Mouse (Mus musculus): ENCODE measurements at regions not wholly inside any gene's neighbourhood (a gene's known extent, or its start where the extent isn't known, plus 50 kb on each side); places are given as distances from the start of the nearest gene placed in this dataset.
"Not testable (repeated sequence)": the region's sequence is repeated elsewhere in the genome, so short reads cannot be mapped to it uniquely, and the experiment has no call there.

DNA sequence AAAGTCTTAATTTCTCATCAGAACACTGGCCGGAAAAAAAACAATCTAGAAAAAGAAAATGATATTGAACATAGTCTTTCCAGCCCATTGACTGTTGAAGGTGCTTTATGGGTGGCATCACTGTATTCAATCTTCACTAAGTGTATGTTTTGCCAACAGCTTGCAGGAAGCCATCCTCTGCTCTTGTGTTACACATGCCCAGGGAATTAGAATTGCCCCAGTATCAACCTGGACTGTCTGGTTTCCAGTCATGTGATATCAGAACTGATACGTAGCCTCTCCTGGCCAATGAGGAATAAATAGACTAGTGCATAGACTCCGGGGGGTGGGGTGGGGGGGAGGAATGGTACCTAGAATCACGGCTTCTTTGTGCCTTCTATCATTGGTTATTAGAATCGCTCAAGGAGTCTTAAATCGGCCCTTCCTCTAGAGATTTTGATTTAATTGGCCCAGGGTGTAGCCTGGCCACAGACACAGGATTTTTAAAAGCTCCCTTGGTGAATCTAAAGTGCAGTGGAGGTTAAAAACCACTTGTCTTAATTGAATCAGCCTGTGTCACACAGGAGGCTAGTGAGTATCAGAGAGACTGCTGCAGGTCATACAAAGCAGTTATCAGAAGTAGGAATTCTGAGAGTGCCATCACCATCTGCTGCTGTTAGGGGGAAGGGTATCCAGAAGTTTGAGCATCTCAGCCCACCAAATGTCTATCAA, 218.0 kb upstream of the Klf3 start:
- DNase-seq (ENCODE audit: low read depth, low spot score), result no peak

DNA sequence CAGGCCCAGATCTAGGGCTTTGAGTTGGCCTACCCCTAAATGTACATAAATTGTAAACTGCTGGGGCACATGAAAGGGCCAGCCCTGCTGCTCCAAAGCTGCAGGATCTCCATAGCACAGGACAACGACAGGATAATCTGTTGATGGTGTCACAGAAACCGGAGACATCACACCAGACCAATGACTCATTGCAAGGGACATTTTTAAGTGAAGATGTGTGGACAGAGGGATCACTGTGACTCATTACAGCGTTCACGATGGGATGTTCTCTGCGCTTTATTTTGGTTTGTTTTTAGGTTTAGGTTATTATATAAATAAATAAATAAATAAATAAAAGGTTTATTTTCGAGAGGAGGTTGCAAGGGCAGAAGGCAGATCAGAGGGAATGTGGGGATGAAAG, 216.9 kb upstream of the Klf3 start:
- no peak for DNase-seq (ENCODE audit: low read depth, low spot score)

DNA sequence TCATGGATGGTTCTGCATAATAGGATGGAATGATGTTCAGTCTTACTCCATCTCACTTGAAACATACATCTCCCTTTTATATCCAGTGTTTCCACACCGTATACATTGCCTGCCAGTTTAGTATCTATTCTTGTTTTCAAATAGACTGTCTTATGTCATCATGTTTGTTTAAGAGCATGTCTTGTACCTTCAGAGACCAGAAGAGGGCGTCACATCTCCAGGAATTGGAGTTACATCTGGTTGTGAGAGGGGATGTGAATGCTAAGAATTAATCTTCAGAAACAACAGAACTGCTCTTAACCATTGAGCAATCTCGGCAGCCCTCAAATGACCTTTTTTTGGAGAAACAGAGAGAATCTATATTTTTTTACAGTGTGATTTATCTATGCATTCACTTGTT, 216.3 kb upstream of the Klf3 start:
- no peak for DNase-seq (ENCODE audit: low read depth, low spot score)

DNA sequence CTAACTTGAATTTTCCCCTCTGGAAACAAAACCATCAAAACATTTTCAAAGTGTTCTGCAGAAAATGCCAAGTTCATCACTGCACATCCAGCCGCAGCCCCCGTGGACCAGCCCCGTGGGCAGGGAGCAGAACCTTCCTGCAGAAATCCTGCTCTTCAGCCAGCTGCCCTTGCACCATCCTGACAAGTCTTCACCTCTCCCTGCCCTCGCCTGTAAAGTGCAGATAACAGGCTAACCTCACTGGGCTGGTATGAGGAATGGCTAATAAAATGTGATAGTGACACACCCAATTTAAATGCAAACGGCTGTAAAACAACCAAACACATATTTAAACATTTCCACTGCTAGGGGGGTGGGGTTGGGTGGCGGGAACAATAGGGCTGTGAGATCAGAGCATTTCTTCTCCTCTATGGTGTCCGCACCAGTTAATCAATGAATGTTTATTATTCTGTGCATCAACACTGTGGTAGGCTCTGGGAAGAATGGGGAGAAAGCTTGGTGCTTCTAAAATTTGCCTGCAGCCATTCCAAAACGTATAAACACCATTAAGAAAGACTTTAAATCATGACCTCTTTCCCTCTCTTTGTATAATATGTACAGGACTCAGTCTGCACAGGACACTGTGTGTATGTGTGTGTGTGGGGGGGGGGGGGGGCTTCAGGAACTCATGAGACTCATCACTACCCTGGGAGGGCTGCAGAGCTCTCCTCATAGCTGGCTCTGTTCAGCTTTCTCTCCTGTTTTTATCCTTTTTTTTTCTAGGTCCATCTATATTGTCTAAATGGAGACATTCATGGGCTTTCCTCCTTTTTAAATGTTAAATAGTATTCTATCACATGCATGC, 215.1 kb upstream of the Klf3 start:
- no peak for DNase-seq (ENCODE audit: low read depth, low spot score)

DNA sequence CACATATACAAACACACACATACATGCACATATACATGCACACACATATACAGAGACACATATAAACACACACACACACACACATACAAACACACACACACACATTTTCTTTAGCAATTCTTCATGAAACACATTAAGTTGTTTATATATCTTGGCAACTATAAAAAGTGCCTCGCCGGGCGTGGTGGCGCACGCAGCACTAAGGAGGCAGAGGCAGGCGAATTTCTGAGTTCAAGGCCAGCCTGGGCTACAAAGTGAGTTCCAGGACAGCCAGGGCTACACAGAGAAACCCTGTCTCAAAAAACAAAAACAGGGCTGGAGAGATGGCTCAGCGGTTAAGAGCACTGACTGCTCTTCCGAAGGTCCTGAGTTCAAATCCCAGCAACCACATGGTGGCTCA, 214.4 kb upstream of the Klf3 start:
- not testable (repeated sequence) for DNase-seq (ENCODE audit: low read depth, low spot score)

DNA sequence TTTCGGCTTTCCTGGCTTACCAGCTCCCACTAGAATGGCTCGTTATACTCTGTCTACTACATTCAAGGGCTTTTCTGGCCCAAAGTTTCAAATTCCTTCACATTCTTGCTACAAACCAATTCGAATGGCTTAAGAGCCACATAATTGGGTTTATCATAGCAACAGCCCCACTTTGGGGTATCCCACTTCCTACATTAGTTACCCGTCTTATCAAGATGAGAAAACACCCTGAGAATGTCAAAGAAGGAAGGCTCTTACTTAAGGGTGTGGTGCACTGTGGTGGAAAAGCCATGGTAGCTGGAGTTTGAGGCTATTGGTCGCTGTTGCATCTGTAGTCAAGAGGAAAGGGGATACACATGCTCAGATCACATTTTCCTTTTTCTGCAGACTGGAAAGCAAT, 213.2 kb upstream of the Klf3 start:
- no peak for DNase-seq (ENCODE audit: low read depth, low spot score)

DNA sequence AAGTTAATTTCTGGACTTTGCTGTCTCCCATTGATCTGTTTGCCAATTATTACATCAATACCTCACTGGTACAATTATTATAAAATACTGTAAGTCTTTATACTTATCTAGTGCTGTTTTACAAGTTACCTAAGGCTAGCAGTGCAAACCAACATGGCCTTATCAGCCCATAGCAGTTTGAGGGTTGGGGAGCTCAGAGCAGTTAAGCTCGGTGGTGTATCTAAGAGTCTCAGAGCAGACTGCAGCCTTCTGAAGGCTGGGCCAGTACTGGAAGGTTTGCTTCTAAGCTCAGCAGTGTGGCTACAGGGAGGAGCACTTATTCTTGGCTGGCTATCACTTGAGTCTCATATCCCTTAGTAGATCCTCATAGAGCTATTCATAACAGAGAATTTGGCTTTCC, 212.4 kb upstream of the Klf3 start:
- DNase-seq (ENCODE audit: low read depth, low spot score), result no peak

DNA sequence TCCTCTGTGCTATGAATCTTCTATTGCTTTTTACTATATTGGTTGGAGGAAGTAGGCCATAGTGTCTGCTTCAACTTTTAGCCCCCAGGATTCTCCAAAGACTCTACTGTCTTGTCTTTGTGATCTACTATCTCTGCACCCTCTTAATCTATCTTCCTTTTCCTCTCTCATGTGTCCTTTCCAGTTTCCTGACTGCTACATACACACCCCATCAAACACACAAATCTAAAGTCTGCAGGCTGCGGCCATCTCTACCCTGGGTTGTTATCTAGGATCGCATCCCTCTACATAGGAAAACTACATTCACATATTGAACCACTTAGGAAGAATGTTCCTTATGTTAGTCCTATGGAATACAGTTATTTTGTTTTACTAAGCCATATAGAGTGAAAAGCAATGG, 211.4 kb upstream of the Klf3 start:
- DNase-seq (ENCODE audit: low read depth, low spot score), result no peak

DNA sequence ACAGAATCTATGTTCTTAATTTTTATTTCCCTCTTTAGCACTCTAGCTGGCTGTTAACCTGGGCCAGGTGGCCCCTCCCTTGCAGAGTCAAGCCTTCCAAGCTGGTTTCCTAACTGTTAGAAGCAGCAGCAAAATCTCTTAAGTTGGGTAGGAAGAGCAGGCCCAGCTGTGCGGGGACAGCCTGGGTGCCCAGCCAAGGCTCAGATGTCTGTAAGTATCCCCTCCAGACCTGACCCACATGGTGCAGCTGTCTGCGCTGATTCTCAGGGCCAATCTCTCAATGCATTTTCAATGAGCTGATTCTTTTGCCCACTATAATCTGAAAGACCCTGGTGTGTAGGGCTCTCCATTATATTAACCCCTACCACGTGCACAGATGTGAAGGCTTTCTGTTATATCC, 208.0 kb upstream of the Klf3 start:
- peak; percentile 53 for DNase-seq (ENCODE audit: low read depth, low spot score)

DNA sequence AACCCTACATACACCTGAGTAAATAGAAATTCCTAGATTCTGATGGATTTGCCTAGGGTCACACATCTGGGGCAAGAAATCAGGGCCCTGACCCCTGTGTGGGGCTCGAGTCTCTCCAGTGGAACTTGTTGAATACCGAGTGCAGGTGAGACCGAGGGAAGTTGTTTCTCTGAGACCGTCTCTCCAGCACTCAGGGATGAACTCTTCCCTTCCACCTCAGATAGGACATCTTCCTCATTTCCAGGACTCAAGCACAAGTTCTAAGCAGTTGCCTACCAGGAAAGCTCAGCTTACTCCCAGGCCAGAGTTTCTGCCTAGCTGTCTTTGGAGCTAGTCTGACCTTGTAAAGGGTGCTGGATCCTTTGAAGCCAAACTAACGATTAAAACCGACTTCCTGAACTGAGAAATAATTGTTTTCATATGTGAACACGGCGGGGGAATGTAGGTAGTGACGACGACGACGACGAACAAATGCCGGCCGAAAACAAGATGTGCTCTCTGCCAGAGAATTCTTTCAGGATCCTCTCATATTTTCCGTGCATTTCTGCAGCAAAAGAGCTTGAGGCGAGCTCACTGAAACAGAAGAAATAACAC, 207.3 kb upstream of the Klf3 start:
- DNase-seq (ENCODE audit: low read depth, low spot score), result peak; percentile 57

DNA sequence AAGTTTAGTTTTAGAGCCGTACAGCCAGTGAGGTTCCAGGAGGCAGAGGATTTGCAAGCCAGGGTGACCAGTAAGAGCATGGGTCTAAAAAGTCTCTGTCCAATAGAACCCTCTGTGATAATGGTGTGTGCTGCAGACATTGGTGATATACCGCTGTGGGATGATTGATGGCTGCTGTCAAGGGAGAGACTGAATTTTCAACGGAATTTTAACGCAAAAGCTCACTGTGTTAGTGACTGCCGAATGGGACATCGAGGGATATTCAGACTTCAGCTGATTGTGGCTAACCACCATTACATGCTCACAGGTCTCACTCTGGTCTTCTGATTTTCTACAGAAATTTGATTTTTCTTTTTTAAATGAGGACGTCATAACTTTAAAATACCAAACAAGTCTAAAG, 206.2 kb upstream of the Klf3 start:
- no peak for DNase-seq (ENCODE audit: low read depth, low spot score)

DNA sequence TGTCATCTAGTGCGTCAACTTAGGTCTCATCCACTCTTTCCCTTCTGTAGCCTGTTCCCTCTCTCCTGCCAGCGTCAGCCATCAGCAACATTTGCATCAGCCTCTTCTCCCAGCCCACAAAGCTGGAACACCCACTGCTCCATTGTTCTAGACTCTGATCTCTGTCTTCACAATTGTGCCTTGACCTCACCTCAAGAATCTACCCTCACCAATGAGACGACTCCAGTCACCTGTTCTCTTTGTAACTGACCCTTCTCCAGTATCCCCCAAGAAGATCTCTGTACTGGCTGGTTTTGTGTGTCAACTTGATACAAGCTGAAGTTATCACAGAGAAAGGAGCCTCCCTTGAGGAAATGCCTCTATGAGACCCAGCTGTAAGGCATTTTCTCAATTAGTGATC, 205.7 kb upstream of the Klf3 start:
- no peak for DNase-seq (ENCODE audit: low read depth, low spot score)

DNA sequence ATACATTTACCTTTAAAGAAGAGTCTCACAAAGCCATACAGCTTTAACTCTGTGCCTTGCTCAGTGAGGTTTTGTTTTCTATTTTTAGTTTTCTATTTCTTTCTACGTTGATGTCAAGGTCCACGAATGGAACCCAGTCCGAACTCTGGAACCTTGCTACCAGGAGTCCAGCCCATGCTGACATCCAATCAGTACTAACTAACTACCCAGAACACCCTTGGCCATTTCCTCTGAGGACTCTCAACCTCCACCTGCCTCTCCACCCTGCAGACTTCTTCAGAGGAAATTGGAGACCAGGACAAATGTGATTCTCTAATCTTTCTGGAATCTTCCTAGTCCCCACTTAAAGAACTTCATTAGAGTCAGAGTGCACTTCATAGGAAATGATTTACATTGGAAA, 204.6 kb upstream of the Klf3 start:
- DNase-seq (ENCODE audit: low read depth, low spot score), result no peak

DNA sequence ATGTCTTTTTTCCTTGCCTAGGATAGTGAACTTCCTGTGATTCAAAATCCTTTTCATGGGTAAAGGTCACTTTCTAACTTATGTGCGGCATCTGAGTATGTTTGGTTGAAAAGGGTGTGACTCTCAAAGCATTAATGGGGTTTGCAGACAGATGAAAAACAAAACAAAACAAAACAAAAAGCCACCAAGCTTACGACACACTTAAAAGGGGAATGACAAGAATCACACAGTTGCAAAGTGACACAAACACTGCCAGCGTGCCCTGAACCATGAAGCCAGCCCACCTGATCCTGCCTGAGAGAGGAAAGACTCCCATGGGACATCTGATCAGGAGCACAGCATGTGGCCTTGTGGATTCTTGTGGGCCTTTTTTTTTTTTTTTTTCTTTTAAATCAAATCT, 204.2 kb upstream of the Klf3 start:
- no peak for DNase-seq (ENCODE audit: low read depth, low spot score)

DNA sequence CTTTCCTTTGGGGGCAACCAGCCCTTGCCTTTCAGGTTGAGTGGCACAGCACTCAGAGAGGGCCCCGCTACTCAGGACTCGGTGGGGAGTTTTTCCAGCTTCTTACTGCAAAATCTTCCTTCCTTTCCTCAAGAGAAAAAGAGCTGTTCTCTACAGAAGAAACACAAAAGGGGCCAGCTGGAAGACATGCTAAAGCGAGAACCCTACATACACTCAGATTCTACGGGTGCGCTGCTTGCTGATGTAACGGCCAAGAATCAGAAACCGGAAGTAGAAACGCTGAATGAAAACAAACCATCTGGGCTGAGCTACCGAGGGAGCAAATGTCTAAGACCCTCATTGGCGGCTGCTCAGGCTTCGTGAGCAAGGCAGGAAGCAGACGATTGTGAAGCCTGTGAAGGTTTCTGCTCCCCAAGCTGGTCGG, 203.3 kb upstream of the Klf3 start:
- DNase-seq (ENCODE audit: low read depth, low spot score), result peak; percentile 55

DNA sequence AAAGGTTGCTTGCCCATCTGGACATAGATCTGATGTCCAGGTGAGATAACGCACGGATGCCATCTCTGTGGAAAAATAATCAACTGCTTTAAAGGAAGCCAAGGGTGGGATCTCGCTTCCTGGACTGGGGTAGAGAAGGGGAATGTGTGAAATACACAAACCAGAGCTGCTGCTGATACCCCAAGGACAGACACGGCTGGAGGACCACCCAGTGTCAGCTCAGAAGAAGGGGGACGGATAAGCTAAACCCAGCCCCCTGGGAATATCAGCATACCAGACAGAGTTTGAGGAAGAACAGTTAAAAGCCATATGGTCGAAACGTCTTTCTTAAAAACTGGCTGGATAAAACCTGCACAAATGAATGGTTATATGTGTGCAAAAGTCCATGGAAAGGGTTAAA, 202.8 kb upstream of the Klf3 start:
- peak; percentile 58 for DNase-seq (ENCODE audit: low read depth, low spot score)

DNA sequence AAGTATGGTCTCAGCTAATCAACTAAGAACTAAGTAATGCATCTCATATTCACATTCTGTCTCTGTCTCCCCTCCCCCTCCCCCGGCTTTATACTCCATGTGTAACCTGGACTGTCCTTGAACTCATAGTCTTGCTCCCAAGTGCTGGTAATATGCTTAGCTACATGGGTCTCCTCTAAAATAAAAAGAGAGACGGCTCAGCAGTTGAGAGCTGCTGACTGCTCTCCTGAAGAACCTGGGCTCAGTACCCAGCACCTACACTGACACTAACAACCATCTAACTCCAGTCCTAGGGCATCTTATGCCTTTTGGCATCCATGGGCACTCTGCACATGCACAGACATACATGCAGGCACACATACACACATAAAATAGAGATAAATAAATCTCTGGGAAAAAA, 202.4 kb upstream of the Klf3 start:
- DNase-seq (ENCODE audit: low read depth, low spot score), result no peak

DNA sequence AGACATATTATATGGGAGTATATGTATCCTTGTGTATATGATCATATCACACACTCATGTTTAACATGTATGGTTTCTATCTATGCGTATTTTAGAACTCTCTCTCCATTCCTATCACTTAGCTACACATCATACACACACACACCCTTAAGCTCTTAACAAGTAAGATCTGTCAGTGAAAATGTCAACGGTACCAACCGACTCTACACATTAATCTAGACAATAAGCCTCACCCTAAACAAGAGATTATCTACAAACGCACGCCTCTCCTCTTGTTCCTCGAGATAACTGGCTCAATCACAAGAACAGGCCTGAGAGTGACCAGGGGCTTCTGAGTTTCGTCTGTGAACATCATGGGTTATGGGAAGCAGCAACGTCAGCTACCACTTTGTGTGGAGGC, 201.9 kb upstream of the Klf3 start:
- no peak for DNase-seq (ENCODE audit: low read depth, low spot score)

DNA sequence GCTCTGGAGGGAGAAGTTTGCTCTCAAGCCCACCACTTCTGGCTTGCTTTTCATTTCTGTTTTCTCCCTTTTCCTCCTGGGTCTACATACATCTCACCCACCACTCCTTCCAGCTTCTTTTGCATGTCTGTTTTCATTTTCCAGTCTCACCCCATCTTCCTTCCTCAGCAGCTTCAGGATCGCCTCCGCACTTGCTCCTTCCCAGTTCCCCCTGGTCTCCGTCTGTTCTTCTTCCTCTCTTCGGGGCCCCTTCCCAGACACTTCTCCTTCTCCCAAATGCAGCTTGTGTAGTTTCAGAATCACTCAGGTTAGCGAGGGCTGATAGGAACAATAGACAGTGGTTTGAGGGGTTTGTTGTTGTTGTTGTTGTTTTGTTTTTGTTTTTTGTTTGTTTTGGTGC, 201.4 kb upstream of the Klf3 start:
- no peak for DNase-seq (ENCODE audit: low read depth, low spot score)

DNA sequence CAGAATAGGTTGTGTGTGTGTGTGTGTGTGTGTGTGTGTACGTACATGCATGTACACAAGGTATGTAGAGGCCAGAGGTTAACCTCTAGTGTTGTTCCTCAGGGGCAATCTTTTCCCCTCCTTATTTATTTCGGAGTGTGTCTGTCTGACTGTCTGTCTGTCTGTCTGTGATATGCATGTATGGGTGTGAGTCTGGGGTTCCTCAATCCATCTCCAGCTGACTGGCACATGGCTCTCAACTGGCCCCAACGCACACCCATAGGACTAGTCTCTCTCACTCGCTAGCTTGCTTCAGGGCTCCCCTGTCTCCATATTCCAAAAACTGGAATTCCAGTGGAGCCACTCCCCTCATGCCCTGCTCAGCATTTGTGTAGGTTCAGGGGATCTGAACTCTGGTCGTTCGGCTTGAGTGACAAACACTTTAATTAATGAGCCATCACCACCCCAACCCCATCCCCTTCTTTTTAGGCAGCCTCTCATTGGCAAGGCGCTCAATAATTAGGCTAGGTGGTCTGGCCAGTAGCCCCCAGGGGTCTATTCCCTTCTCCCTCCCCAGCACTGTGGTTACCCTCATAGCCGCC, 200.7 kb upstream of the Klf3 start:
- DNase-seq (ENCODE audit: low read depth, low spot score), result no peak

DNA sequence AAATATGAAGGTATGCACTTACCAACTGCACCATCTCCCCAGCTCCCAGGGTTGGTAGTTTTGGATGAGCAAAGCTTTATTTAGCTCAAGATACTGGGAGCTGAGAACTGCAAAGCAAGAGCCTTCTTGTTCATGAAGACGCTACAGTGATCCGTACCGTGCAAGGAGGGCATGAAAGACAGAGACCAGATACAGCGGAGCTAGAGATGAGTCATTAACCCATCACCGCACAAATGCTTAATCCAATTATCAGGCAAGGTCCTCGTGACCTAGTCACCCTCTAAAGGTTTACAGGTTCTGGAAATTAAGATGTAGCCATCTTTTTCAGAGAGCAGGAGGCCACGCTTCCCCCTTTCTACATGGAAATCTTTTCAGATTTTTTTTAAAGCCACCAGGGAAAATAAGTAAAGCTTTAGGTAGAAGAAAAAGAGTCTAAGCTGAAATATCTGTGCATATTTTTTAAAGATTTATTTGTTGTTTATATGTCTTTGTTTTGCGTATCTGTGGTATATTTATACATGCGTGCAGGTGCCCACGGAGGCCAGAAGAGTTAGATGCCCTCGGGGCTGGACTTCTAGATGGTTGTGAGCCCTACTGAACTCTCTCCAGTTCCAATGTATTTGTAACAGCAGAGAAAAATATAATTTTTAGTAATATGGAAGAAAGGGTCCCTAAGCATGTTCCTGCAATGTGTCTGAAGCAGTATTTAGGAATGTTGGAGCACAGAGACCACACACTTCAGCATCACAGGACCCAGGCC, 200.0 kb upstream of the Klf3 start:
- DNase-seq (ENCODE audit: low read depth, low spot score), result no peak

DNA sequence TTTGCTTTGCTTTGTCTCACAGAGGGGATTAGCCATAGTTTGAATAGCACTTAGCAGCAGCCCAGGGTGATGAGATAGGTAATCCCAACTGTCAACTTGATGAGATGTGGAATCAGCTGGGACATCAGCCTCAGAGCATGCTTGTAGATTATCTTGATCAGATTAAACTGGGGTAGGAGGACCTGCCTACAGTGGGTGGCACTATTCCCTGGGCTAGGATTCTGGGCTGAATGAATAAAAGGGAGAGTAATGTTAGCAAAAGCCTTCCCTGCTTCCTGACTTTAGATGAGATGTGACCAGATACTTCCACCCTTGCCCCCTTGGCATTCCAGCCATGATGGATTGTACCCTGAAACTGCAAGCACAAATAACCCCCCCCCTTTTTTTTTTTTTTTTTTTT, 198.0 kb upstream of the Klf3 start:
- no peak for DNase-seq (ENCODE audit: low read depth, low spot score)

All from mesoderm, embryonic 11.5 days (tissue).